Mouse (Mus musculus) left cerebral cortex, postnatal 25 days (tissue): ENCODE results near the gene Stum. TPM values are rescaled to one million over a fixed set of nuclear protein-coding genes. Genes with fewer than 3 reads are reported as not detected.

Source experiments
- DNase-seq, 2 experiments: peaks; one replicate each; pipeline ENCODE4 v3.0.0; 2022; ENCODE audit warnings: low spot score in 2 of 2, mixed read lengths in 1 of 2
- intact Hi-C: fragments of 180-260 bp; cut with DNase I; formaldehyde crosslinking; loops from one replicate; pipeline ENCODE4 v1.15.1; 2025
- total RNA-seq, 2 experiments: library from RNA; stranded (reverse); gene quantifications; 2 replicates each; pipeline ENCODE4 v1.2.3; 2021

The Stum gene
- total RNA-seq, 2 experiments from 2014 or later, result 157 to 180 TPM

DNA sequence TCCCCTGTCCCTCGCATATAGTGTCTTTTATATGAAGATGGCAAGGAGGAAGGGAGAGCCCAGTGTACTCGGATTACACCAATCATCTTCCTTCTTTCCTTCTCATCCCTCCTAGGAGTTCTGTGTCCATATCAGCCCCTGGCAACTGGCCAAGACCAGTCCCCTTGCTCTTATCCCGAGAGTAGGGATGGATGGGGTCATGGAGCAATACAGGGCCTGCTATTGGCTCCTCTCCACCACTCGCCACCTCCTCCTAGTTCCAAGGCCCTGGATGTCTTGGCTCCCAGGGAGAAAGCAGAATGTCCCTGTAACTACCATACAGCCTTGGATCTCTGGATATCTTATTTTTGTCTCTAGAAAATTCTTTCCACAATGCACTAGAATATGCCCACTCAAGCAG is 68.2 kb downstream of the Stum start:
- DNase-seq, result no peak
- intact Hi-C loops, result no loop called here

DNA sequence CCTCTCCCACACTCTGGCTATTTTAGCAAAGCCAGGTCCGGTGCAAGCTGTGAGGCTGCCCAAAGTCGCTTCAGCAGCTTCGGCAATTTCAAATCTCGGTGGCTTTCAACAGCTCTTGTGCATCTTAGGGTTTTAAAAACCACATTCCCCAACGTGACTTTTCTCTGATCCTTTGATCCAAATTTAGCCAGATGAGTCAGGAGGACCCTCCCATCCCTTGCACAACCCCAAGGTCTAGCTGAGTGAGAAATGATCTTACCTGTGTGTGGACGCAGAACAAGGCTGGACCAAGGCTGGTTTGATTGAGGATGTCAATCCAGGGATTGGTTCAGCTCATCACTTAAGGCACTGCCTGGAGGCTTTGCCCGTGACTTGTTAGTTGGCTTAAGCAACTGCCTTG is 73.0 kb downstream of the Stum start:
- no peak for DNase-seq
- intact Hi-C loops, result no loop called here

DNA sequence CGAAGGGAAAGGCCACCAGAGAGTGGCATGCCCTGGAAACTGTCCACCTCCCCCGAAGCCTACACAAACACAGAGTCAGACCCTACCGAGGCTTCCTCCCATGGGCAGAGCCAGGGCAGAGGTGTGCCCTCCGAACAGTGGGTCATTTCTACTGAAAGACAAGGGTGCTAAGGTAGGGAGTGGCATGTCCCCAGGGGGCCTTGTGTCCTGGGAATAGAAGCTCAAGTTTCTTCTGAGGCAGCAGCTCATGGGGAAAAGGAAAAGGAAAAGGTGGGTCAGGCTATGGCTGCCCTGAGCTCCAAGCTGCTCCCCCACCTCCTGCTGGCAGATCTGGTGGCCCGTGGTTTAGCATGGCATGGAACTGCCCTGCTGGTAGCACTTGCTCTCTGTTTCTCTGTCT is 73.5 kb downstream of the Stum start:
- intact Hi-C loops, result loop anchor here (5.0 kb wide), 1 partner anchor 77 kb away; the partner anchor contains the start of gene Itpkb
- DNase-seq, result no peak

- no peak for DNase-seq
- intact Hi-C loops, result loop anchor here (5.0 kb wide), 1 partner anchor 77 kb away; the partner anchor contains the start of gene Itpkb
Observed at GRCm38 (mm10) chr1:180408832-180409231, 74.5 kb downstream of the Stum start.

- no peak for DNase-seq
- intact Hi-C loops, result loop anchor here (1.0 to 5.0 kb wide), 2 partner anchors 76 to 140 kb away; partner anchors contain the start of gene Itpkb
Observed at GRCm38 (mm10) chr1:180407727-180408719, 75.3 kb downstream of the Stum start.

DNA sequence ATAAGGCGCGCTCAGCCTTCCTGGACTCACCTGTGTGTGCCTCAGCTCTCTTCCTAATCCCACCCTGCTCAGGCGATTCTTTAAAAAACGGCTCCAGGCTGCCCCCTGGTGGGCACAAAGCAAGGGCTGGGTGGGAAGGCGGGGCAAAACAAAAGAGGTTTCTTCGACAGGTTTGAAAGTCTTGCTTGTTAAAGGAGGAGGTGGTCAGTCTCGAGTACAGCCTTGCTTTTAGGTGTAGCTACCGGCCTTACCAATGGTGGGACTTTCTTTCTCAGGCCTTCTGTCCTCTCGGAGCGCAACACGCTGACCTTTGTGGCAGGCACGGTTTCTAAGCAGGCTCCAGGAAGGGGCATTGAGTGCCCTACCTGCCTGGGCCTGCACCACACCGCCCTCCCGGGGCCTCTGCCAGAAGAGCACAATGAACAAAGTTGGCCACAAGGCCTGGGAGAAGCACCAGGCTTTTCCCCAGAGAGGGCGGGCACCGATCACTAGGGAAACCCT is 76.1 kb downstream of the Stum start:
- no peak for DNase-seq
- intact Hi-C loops, result loop anchor here (1.0 to 5.0 kb wide), 2 partner anchors 75 to 139 kb away; partner anchors contain the start of gene Itpkb

- intact Hi-C loops, result loop anchor here (1.0 to 5.0 kb wide), 2 partner anchors 74 to 138 kb away; partner anchors contain the start of gene Itpkb
- no peak for DNase-seq
Observed at GRCm38 (mm10) chr1:180406336-180407035, 76.8 kb downstream of the Stum start.

- intact Hi-C loops, result loop anchor here (5.0 kb wide), 1 partner anchor 73 kb away; the partner anchor contains the start of gene Itpkb
- no peak for DNase-seq
Observed at GRCm38 (mm10) chr1:180405576-180406335, 77.5 kb downstream of the Stum start.

- intact Hi-C loops, result loop anchor here (5.0 kb wide), 1 partner anchor 72 kb away; the partner anchor contains the start of gene Itpkb
- DNase-seq, result no peak
Observed at GRCm38 (mm10) chr1:180404706-180405105, 78.6 kb downstream of the Stum start.

- no peak for DNase-seq
- intact Hi-C loops, result no loop called here
Observed at GRCm38 (mm10) chr1:180403694-180404606, 79.4 kb downstream of the Stum start.

DNA sequence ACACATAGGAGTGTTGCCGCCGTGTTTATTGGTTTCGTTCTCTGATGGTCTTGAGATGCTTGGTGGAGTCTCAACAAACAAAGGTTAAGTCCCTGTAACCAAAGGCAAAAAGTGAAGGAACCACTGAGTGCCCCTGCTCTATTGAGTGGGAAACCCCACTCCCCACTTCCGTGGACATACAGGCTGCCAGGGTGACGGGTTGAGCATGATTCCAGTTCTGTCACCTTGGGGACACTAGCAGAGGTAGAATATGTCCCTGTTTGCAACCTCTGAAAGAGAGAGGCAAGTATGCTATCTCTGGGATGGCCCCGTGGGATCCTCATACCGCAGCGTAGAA is 80.0 kb downstream of the Stum start:
- intact Hi-C loops, result no loop called here

DNA sequence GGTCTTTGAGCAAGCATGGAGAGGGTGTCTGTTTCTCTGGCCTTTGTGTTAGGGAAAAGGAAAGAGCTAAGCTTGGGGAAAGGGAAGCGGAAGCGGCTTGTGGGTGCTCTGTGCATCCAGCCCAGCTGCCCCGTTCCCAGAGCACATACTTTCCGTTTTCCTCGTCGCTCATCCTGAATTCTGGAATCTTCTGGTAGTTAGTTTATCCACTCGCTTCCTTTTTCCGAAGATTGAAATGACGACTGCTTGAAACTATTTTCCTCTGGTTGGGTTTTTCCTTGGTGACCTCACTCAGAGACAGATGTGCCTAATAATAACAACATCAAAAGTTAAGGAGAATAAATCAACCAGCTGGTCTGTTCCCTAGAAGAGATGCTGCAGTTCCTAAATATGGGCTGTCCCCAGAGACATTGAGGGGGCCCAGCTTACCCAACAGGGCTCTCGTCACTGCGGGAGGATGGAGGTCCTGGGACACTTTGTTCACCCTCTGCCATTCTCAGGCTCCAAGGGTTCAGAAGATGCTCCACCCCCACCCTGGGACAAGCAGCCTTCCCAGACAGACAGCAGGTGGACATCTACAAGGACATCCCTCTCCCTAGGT is 80.7 kb downstream of the Stum start:
- intact Hi-C loops, result no loop called here
- DNase-seq, result no peak

More for the DNA sequence above, 80.0 kb downstream of the Stum start:
- no peak for DNase-seq

DNA sequence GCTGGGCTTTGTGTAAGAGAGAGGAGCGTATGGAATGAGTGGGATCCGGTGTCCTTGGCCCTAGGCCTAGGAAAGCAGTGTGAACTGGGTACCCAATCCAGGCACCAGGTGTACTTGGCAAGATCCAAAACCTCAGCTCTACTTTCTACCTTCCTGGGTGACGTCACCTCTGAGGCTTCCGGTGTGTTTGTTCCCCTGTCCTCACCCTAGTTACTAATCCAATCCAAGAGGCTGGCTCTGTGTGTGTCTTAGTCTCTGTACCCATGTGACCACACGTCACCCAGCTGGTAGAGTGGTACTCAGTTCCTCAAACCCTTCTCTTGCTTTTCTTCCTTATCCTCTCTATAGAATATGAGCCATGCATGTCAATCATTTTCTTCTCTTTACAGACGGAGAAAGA is 81.6 kb downstream of the Stum start:
- intact Hi-C loops, result no loop called here

GRCm38 (mm10) chr1:180400691-180401455 is 82.4 kb downstream of the Stum start:
- DNase-seq, result no peak
- intact Hi-C loops, result no loop called here

More for the DNA sequence above, 81.6 kb downstream of the Stum start:
- no peak for DNase-seq

DNA sequence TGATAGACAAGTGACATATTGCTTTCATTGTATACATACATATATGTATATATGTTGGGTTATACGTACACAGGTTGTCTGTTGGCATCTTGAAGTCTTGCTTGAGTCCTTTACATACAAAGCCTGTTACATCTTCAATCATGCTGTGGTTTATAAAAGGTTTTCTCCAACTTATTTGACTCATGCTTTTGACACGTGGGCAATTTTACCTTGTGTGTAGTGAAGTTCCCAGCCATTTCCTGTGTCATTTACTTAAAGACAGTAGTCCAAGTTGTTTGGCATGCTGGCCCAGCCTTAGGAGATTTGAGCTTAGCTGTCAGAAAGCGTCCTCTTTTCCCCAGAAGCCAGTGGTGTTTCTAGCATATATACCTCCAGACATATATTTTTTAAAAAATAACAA is 84.9 kb downstream of the Stum start:
- DNase-seq, result no peak
- intact Hi-C loops, result no loop called here

GRCm38 (mm10) chr1:180397734-180398133 is 85.6 kb downstream of the Stum start:
- intact Hi-C loops, result no loop called here
- DNase-seq, result no peak

DNA sequence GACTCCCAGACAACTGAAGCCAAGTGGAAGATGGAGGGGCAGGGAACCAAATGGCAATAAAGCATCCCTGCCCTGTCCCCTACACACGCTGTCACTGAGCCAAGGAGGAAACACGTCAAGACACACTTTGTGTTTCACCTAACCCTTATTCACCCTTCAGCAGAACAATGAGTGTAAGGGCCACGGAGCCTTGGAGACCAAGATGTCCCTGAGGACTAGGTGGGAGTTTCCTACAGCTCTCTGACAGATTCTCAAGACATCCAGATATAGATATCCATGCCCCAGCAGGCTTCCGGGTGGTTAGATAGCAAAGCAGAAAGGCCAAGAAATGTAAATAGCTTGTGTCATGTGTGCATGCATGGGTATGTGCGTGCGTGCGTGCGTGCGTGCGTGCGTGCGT is 89.4 kb downstream of the Stum start:
- intact Hi-C loops, result no loop called here
- no peak for DNase-seq
